Mouse (Mus musculus) C2C12 (cell line): ENCODE measurements around the gene Rexo4. TPM values are rescaled to one million over a fixed set of nuclear protein-coding genes. Genes with fewer than 3 reads are reported as not detected.

Source experiments
- H3K27me3 ChIP-seq: one replicate; pipeline ENCODE4 v1.6.1; 2011; ENCODE audit not compliant: control insufficient read depth, insufficient read depth, insufficient read length
- H3K36me3 ChIP-seq: one replicate; pipeline ENCODE4 v1.6.1; 2011; ENCODE audit not compliant: control insufficient read depth, insufficient read depth
- H3K4me3 ChIP-seq: one replicate; pipeline ENCODE4 v1.5.1; 2011; ENCODE audit warnings: mild to moderate bottlenecking, control low read depth; ENCODE audit not compliant: poor library complexity, insufficient read depth, severe bottlenecking
- H3K79me2 ChIP-seq: one replicate; pipeline ENCODE4 v1.6.1; 2011; ENCODE audit not compliant: control insufficient read depth, insufficient read depth
- H3K79me3 ChIP-seq: one replicate; pipeline ENCODE4 v1.6.1; 2011; ENCODE audit warnings: low read depth, control low read depth
- H3ac ChIP-seq: one replicate; pipeline ENCODE3; 2011; ENCODE audit warnings: low read depth; ENCODE audit not compliant: control insufficient read depth, insufficient read length
- CEBPB ChIP-seq: IDR thresholded peaks from one replicate; pipeline ENCODE4 v1.6.1; 2011; ENCODE audit warnings: low read depth, mild to moderate bottlenecking, control low read depth, moderate library complexity
- CTCF ChIP-seq: IDR thresholded peaks from one replicate; pipeline ENCODE4 v1.5.1; 2011; ENCODE audit not compliant: control insufficient read depth, insufficient read depth, insufficient read length
- FOSL1 ChIP-seq: IDR thresholded peaks from one replicate; pipeline ENCODE4 v1.8.0; 2011; ENCODE audit warnings: mild to moderate bottlenecking, low read length; ENCODE audit not compliant: poor library complexity, insufficient read depth, severe bottlenecking
- MAX ChIP-seq: IDR thresholded peaks from one replicate; pipeline ENCODE4 v1.6.1; 2011; ENCODE audit warnings: mild to moderate bottlenecking, control low read depth
- MYOD1 ChIP-seq: IDR thresholded peaks from one replicate; pipeline ENCODE4 v1.6.1; 2011; ENCODE audit warnings: low read depth; ENCODE audit not compliant: control insufficient read depth, insufficient read length
- MYOG ChIP-seq: IDR thresholded peaks from one replicate; pipeline ENCODE4 v1.6.1; 2011; ENCODE audit not compliant: control insufficient read depth, insufficient read length; ENCODE audit errors: extremely low read depth
- USF1 ChIP-seq: IDR thresholded peaks from one replicate; pipeline ENCODE4 v1.6.1; 2011; ENCODE audit warnings: low read depth, mild to moderate bottlenecking, control low read depth, moderate library complexity
- polyA plus RNA-seq: library from polyadenylated mRNA; unstranded; fragments of >200 nt; fragmentation: generic; extraction: Trizol; gene quantifications from one replicate; pipeline ENCODE4 v1.2.1, GENCODE M21; 2012; ENCODE audit warnings: missing spikeins

The Rexo4 gene
- polyA plus RNA-seq, 1 experiment: 30.0 TPM

GRCm38 (mm10) chr2:26936425-26936824 lies 27.8 kb downstream of the Rexo4 start:
- TF ChIP-seq CTCF: no peak
- TF ChIP-seq MYOD1: no peak
- TF ChIP-seq FOSL1: no peak
- TF ChIP-seq MYOG: no peak
- no peak for TF ChIP-seq USF1
- TF ChIP-seq CEBPB: no peak
- no peak for TF ChIP-seq MAX
- Histone ChIP-seq H3K79me2 (peaks cover 17% of the 10 kb centered on the region), H3ac (no peak overlapping the region)

DNA sequence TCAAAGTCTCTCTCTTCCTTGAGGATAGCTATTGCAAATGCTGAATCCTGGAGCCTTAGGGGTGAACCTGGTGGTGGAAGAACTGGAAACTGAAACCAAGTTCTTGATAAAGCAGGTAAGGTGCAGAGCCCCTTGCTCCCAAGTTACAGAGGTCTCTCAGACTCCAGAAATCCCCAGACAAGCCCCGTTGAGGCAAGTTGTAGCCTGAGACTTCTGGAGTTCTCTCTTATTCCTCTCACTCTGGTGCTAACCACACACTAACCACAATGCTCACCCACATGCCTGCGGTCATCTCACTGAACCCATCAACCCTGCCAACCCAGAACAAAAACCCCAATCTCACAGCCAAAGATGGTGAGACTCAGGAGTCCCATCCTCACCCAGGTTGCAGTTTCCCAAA lies 28.9 kb downstream of the Rexo4 start:
- Histone ChIP-seq H3K79me2 (peaks cover 28% of the 10 kb centered on the region), H3K36me3 (peaks cover 18% of the 10 kb centered on the region), H3ac (no peak overlapping the region), H3K79me3 (peaks cover 25% of the 10 kb centered on the region), H3K4me3 (no peak overlapping the region), H3K27me3 (peaks cover 9% of the 10 kb centered on the region)
- TF ChIP-seq MAX (no peak), MYOD1 (no peak), MYOG (no peak), CTCF (no peak), USF1 (no peak), FOSL1 (no peak), CEBPB (no peak)

More at GRCm38 (mm10) chr2:26936425-26936824, 27.8 kb downstream of the Rexo4 start:
- Histone ChIP-seq H3K27me3 (peaks cover 16% of the 10 kb centered on the region), H3K79me3 (peaks cover 13% of the 10 kb centered on the region), H3K36me3 (peaks cover 8% of the 10 kb centered on the region), H3K4me3 (no peak overlapping the region)

DNA sequence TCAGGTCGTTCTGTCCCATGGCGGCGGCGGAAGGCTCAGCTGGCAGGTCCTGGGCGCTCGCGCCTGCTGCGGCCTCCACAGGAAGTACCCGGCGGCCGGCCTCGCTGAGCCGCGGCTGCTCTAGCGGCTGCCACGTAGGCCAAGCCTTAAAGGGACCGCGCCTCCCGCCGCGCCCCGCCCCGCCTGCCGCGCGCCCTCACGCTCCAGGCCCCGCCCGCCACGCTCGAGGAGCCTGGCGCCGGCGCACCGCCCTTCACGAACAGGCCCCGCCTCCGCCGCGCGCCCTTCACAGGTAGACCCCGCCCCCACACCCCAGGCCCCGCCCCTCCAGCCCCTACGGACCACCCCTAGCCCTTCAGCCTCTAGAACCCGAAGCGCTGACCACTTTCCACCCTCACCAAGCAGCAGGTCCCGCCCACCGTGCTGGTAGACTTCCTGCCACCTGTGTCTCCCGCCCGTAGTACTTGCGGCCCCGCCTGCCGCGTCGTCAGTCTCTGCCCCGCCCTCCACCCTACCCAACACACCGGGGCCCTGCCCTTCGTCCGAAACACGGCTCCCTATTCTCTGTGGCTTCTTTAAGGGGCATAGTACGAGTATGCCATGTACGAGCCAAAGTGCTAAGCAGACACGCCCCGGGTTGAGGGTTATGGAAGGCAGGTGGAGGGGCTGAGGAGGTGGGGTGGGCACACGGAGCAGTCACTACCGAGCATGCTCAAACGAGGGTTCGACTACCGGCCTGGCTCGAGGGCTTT lies 30.7 kb downstream of the Rexo4 start, which contains the start of the genes Surf4 and Stkld1:
TSS of gene Surf4 (minus strand) at position 625 of the 752 bp plus-strand sequence.
TSS of gene Stkld1 (plus strand) at position 744 of the 752 bp plus-strand sequence.
- Histone ChIP-seq H3K79me2 (peaks cover 46% of the 10 kb centered on the region), H3ac (peak within 1 kb of the TSS; percentile 89), H3K36me3 (peaks cover 35% of the 10 kb centered on the region), H3K79me3 (peaks cover 43% of the 10 kb centered on the region), H3K27me3 (no peaks in the 10 kb centered on the region), H3K4me3 (peak within 1 kb of the TSS; percentile 92)
- TF ChIP-seq USF1 (no peak), CTCF (no peak), FOSL1 (no peak), MYOD1 (no peak), CEBPB (no peak), MAX (no peak), MYOG (no peak)

GRCm38 (mm10) chr2:26932473-26933303 lies 31.5 kb downstream of the Rexo4 start:
- H3ac ChIP-seq: peak overlapping the region; percentile 89
- H3K79me3 ChIP-seq: peaks cover 51% of the 10 kb centered on the region
- H3K27me3 ChIP-seq: no peaks in the 10 kb centered on the region
- peaks cover 42% of the 10 kb centered on the region for H3K36me3 ChIP-seq
- peaks cover 54% of the 10 kb centered on the region for H3K79me2 ChIP-seq
- H3K4me3 ChIP-seq: peak overlapping the region; percentile 92
- no peak for TF ChIP-seq MYOD1
- TF ChIP-seq MYOG: no peak
- no peak for TF ChIP-seq FOSL1
- no peak for TF ChIP-seq USF1
- no peak for TF ChIP-seq CTCF
- no peak for TF ChIP-seq CEBPB
- TF ChIP-seq MAX: no peak

DNA sequence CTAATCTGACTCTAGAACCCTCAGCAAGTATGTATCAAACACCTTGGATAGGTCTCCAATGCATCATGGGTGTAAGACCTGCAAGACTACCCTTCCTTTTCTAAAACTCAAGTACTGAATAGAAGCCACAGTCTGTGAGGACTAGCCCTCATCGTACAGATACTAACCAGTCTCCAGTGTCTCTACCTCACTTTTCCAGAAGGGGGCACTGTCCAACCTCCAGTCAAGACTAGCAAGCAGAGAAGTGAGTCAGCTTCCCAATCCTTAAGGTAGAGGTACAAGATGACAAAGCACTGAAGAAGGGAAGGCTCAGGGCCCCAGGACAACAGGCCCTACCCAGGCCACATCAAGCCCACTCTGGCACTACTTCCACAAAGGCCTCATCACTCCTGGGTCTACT lies 33.8 kb downstream of the Rexo4 start:
- no peaks in the 10 kb centered on the region for H3K27me3 ChIP-seq
- H3ac ChIP-seq: no peak overlapping the region
- peaks cover 65% of the 10 kb centered on the region for H3K36me3 ChIP-seq
- H3K4me3 ChIP-seq: no peak overlapping the region
- H3K79me2 ChIP-seq: peaks cover 74% of the 10 kb centered on the region
- H3K79me3 ChIP-seq: peaks cover 60% of the 10 kb centered on the region
- TF ChIP-seq MYOG (no peak), CTCF (peak; percentile 34)
